8 mouse cellular contexts compared by ENCODE assay signal in genomic region chr2:119019131-119019530, GRCm38 (mm10). TPM values are rescaled to one million over a fixed set of nuclear protein-coding genes. Genes with fewer than 3 reads are reported as not detected.
DNase-seq lines count a peak whose midpoint lies in the region; ATAC-seq and TF ChIP-seq lines count a peak whose summit lies in the region.

No protein-coding gene starts in this region.

- H3K27me3 ChIP-seq in kidney, postnatal 0 days (ENCODE audit: insufficient read depth, low read length), result no peaks in the 10 kb centered on the region
- H3K27me3 ChIP-seq in midbrain, embryonic 15.5 days (replicated peaks), result no peaks in the 10 kb centered on the region

- TF ChIP-seq CTCF in kidney, postnatal 0 days (IDR thresholded peaks at IDR 0.05; ENCODE audit: low read depth), result peak; percentile 58; the same call in 1 of the 2 replicates

- peaks cover 18% of the 10 kb centered on the region for H3K36me3 ChIP-seq in kidney, postnatal 0 days (ENCODE audit: insufficient read depth, low read length)
- peaks cover 25% of the 10 kb centered on the region for H3K36me3 ChIP-seq in midbrain, embryonic 15.5 days (replicated peaks)

- peaks cover 10% of the 10 kb centered on the region; the same call in 1 of the 2 replicates for H3K4me1 ChIP-seq in kidney, postnatal 0 days (replicated peaks; ENCODE audit: insufficient read depth, low read length)
- peaks cover 11% of the 10 kb centered on the region for H3K4me1 ChIP-seq in midbrain, embryonic 15.5 days

- intact Hi-C loops in heart, postnatal 10 days (cut with DNase I), result no loop called here

- H3K9me3 ChIP-seq in kidney, postnatal 0 days (replicated peaks; ENCODE audit: low read length), result no peaks in the 10 kb centered on the region
- no peaks in the 10 kb centered on the region for H3K9me3 ChIP-seq in midbrain, embryonic 15.5 days

- peak; percentile 36; the same call in 1 of the 2 replicates for ATAC-seq in kidney, postnatal 0 days (replicated peaks; ENCODE audit: low FRiP score, low read depth)
- peak; percentile 80 for ATAC-seq in midbrain, embryonic 15.5 days (replicated peaks)

- H3K9ac ChIP-seq in kidney, postnatal 0 days (ENCODE audit: low read depth, low read length), result no peak overlapping the region
- H3K9ac ChIP-seq in midbrain, embryonic 15.5 days, result no peak overlapping the region

- H3K4me2 ChIP-seq in kidney, postnatal 0 days (ENCODE audit: low read length), result peak overlapping the region; percentile 7; the same call in 1 of the 2 replicates
- peak overlapping the region; percentile 18; the same call in 1 of the 2 replicates for H3K4me2 ChIP-seq in midbrain, embryonic 15.5 days

- H3K4me3 ChIP-seq in kidney, postnatal 0 days (replicated peaks; ENCODE audit: low read depth, low read length), result no peak overlapping the region
- H3K4me3 ChIP-seq in midbrain, embryonic 15.5 days, result no peak overlapping the region

- 16% methylated on average over 5 of the region's 5 CpGs for WGBS in kidney, postnatal 0 days
- WGBS in midbrain, embryonic 15.5 days, result 7% methylated on average over 5 of the region's 5 CpGs

- H3K27ac ChIP-seq in kidney, postnatal 0 days, result peak overlapping the region; percentile 47; the same call in 1 of the 2 replicates
- H3K27ac ChIP-seq in midbrain, embryonic 15.5 days, result peak overlapping the region; percentile 70

- DNase-seq in kidney, postnatal 0 days (ENCODE audit: low spot score), result peak; percentile 69
- DNase-seq in kidney, adult 18-20 months, result no peak
- DNase-seq in embryo, embryonic 10 days (ENCODE audit: low spot score), result peak; percentile 47
- DNase-seq in heart, postnatal 10 days, result peak; percentile 18 to 52
- DNase-seq in adrenal gland, adult 2 months, result no peak
- no peak for DNase-seq in ovary, postnatal 36 days (ENCODE audit: low spot score)
- no peak for DNase-seq in adrenal gland, adult (ENCODE audit: inconsistent age in 2 of 2, low spot score in 1 of 2)

RNA-seq across cellular contexts. Expression of gene Ccdc32, which starts 10.1 kb away (rescaled TPM):
- polyA plus RNA-seq in kidney, postnatal 0 days (2015; fragmentation: Nextera tagmentation; extraction: Ambion mirVana), result 29.9 and 30.1 TPM in 2 replicates
- 10 to 100 TPM; 12.8 to 17.4 TPM for total RNA-seq in heart, postnatal 10 days (2021)
- polyA plus RNA-seq in midbrain, embryonic 15.5 days (2015; fragmentation: Nextera tagmentation; extraction: Ambion mirVana), result 37.1 and 38.5 TPM in 2 replicates
- 10 to 100 TPM; 13.1 to 21.5 TPM for total RNA-seq in adrenal gland, adult 2 months (2021)
- polyA plus RNA-seq in adrenal gland, adult 2 months (2012; rRNA removed), result 3.3 and 3.8 TPM in 2 replicates

RNA-seq across cellular contexts. Expression of gene Rpusd2, which starts 15.5 kb away (rescaled TPM):
- 2.8 and 3.1 TPM in 2 replicates for polyA plus RNA-seq in kidney, postnatal 0 days (2015; fragmentation: Nextera tagmentation; extraction: Ambion mirVana)
- 1 to 10 TPM; 5.6 TPM for total RNA-seq in heart, postnatal 10 days (2021)
- 4.6 and 4.9 TPM in 2 replicates for polyA plus RNA-seq in midbrain, embryonic 15.5 days (2015; fragmentation: Nextera tagmentation; extraction: Ambion mirVana)
- 1 to 10 TPM; 4.1 to 5.5 TPM for total RNA-seq in adrenal gland, adult 2 months (2021)
- polyA plus RNA-seq in adrenal gland, adult 2 months (2012; rRNA removed), result 3.2 and 3.5 TPM in 2 replicates

RNA-seq across cellular contexts. Expression of gene Knl1, which starts 27.8 kb away (rescaled TPM):
- polyA plus RNA-seq in kidney, postnatal 0 days (2015; fragmentation: Nextera tagmentation; extraction: Ambion mirVana), result 25.6 and 26.0 TPM in 2 replicates
- total RNA-seq in heart, postnatal 10 days (2021), result 1 to 10 TPM; 6.7 to 9.1 TPM
- polyA plus RNA-seq in midbrain, embryonic 15.5 days (2015; fragmentation: Nextera tagmentation; extraction: Ambion mirVana), result 5.9 and 7.2 TPM in 2 replicates
- 1 to 10 TPM in 1 of 2 experiments, under 1 TPM in 1; 0.59 to 1.4 TPM for total RNA-seq in adrenal gland, adult 2 months (2021)
- polyA plus RNA-seq in adrenal gland, adult 2 months (2012; rRNA removed), result 0.06 and 0.08 TPM in 2 replicates

Comparison
In these comparisons a context has a peak if more than half of its experiments do, and no peak if none do; other contexts are left out.
1. DNase-seq: peak in kidney, postnatal 0 days (single experiment), embryo, embryonic 10 days (single experiment) and heart, postnatal 10 days (2 of 2); none in kidney, adult 18-20 months (single experiment), adrenal gland, adult 2 months (single experiment), ovary, postnatal 36 days (single experiment) and adrenal gland, adult (0 of 2).